Mouse (Mus musculus) mature B cell (primary cell): ENCODE measurements at regions not wholly inside any gene's neighbourhood (a gene's known extent, or its start where the extent isn't known, plus 50 kb on each side); places are given as distances from the start of the nearest gene placed in this dataset.

Experiments used
- in situ Hi-C: fragments of 300-500 bp; cut with MboI; formaldehyde crosslinking; loops from 2 replicates; pipeline ENCODE4 v1.14.3; 2019

- in situ Hi-C loops, result no loop called here
Observed at GRCm38 (mm10) chr10:91734691-91735090, 553.6 kb upstream of the Tmpo start.

- in situ Hi-C loops, result no loop called here
Observed at GRCm38 (mm10) chr10:91732007-91732589, 551.0 kb upstream of the Tmpo start.

DNA sequence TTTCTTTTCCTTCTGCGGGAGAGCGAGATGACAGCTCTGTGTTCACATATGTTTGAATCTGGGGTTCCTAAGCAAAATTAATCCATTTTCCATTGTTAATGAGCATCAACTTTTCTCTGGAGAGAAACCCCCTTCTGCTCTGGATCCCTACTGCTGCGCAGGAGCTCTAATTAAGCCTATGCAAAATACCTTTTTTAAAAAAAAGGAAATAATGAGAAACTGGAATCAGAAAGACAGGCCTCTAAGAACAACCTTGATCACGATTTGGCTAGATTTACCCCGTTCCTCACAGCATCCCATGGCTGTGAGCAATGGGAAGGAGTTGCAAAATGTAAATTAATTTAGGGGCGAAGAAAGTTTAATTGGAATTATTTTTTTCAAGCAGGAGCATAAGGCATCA, 548.9 kb upstream of the Tmpo start:
- in situ Hi-C loops, result no loop called here

DNA sequence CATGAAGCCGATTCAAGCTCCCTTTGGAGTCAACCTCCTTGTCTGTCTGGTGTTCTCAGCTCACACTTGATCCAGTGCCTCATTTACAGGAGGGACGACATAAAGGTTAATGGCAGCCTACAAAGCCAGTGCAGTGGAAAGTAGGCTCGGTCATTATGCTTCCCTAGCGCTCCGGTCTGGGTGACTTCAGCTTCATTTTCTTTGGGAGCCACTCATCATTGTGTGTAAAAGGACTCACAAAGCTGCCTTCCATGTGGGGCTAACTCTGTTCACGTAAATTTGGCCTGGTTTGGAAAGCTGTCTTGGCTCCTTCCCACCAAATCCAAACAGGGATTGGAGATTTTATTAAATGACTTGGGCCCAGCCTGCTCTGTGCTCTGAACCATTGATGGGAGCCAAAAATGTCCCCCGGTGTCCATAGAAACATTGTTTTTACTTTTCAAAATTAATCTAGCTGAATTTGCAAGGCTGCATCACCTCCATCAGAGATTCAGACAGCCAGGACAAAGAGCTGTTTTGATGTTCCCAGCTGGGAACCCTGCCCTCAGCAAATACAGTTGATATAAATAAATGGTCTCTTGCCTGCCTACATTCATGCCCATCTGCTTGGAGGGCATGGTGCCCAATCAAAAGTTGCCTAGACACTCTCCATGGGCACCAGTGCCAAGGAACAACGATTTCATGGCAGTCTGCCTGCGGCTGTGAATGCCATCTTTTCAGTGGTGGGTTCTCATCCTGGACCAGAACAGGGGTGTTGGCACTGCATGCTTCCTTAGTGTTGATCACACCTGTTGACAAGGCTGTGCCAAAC, 538.7 kb upstream of the Tmpo start:
- in situ Hi-C loops, result no loop called here

DNA sequence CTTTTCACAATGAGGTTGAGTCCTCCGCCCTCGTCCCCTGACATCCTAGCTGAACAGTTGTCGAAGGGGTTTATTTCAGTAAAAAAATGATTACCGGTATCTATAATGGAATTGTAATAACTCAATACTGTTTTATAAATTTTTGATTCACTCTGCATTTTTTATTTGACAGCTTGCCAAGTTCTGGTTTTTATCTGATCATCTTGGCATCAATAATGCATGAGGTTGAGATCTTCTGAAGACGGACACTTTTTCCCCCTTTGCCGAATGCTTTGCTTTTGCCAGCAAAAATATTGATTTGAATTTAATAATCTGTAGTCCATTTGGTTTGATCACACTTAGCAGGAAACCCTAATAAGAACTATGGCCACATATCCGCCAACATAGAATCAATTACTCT, 535.5 kb upstream of the Tmpo start:
- in situ Hi-C loops, result no loop called here

DNA sequence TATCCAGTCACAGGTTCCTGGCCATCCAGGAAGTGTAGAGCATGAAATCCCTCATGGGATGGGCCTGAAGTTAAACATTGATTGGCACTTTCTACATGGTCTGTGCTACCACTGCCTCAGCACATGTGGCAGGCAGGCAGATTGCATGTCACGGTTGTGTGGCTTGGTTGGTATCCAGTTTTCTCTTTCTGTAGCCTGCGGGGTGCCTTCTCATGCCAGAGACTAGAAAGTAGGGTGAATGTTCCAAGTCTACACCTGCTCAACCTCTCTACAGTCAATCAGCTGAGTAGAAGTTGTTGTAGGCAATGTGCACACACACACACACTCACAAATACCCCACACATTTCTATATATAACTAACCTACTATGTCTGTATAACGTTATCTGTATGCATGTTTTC, 533.5 kb upstream of the Tmpo start:
- in situ Hi-C loops, result no loop called here

GRCm38 (mm10) chr10:91713529-91713928, 532.4 kb upstream of the Tmpo start:
- in situ Hi-C loops, result no loop called here

GRCm38 (mm10) chr10:91706816-91707215, 525.7 kb upstream of the Tmpo start:
- in situ Hi-C loops, result no loop called here

- in situ Hi-C loops, result no loop called here
Observed at GRCm38 (mm10) chr10:91704751-91705150, 523.6 kb upstream of the Tmpo start.

GRCm38 (mm10) chr10:91701822-91702221, 520.7 kb upstream of the Tmpo start:
- in situ Hi-C loops, result no loop called here

- in situ Hi-C loops, result no loop called here
Observed at GRCm38 (mm10) chr10:91686082-91686618, 505.0 kb upstream of the Tmpo start.

DNA sequence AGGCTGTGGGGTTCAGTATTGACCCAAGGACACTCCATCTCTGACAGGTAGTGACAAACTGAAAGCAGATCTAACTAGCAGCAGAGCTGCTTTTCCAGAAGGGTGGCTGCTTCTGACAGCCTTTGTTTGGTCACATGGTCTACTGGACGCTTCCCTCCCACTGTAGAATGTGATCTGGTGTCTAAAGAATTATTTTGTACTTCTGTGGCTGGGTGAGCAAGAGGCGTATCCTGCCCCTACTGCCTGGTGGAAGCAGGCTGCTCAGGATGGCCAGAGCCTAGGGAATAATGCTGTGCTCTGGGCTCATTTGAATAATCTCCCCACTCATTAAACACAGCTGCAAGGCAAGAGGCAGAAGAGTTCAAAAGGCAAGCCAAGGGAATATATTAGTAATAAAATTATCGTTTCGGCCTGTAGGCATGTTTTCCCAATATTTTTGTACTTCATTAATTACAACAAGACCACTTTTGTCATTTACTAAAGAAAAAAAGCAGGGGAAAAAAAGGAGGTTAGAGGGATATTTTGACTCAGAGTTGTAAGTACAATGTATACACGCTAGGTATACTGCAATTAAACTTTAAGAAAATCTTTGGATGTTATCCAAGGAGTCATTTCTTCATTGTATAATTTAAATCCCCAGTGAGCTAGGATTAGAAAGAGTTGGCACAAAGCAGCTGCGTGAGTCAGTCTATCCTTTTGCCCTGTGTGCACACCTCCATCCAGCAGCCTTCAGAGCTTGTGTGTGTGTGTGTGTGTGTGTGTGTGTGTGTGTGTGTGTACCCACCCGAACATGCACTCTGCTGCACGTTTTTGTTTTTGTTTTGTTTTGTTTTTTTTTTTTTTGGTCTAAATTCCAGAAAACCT, 504.3 kb upstream of the Tmpo start:
- in situ Hi-C loops, result no loop called here

DNA sequence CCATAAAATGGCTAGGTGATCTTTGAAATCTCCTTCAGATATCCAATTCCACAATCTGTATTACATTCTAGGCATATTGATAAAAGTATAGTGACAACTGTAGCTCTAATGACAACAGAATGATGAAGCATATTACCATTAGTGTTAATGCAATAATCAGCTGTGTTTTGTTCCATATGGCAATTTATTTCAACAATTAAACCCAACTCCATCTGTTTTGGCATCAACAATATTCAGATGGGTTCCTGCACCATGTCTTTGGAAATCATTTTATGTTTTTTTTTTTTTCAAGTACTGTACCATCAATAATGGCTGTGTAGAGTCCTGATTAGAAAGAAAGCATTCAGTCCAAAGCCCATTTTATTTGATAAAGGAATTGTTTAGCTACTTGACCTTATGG, 498.5 kb upstream of the Tmpo start:
- in situ Hi-C loops, result no loop called here

GRCm38 (mm10) chr10:91637911-91638310, 456.8 kb upstream of the Tmpo start:
- in situ Hi-C loops, result no loop called here

- in situ Hi-C loops, result no loop called here
Observed at GRCm38 (mm10) chr10:91628672-91629071, 447.6 kb upstream of the Tmpo start.

- in situ Hi-C loops, result no loop called here
Observed at GRCm38 (mm10) chr10:91622281-91622680, 441.2 kb upstream of the Tmpo start.

- in situ Hi-C loops, result no loop called here
Observed at GRCm38 (mm10) chr10:91613794-91614479, 432.8 kb upstream of the Tmpo start.

DNA sequence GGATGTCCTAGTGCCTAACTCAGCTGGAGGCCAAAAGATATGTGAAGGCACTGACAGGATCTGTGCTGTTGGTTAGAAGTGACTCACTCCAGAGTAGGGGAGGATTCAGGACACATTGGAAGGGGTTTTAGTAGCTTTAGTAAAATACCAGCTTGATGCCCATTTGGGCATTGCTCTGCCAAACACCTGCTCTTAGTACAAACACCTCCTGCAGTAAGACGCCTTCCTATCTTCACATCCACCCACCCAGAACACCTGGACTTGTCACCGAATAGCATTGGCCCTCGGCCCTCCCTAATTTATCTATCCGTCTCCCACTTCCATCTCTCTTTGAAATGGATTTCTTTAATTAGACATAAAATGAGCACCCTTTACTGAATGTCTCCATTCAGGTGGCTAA, 430.9 kb upstream of the Tmpo start:
- in situ Hi-C loops, result no loop called here

- in situ Hi-C loops, result no loop called here
Observed at GRCm38 (mm10) chr10:91594891-91595290, 413.8 kb upstream of the Tmpo start.

GRCm38 (mm10) chr10:91593378-91593777, 412.3 kb upstream of the Tmpo start:
- in situ Hi-C loops, result no loop called here

DNA sequence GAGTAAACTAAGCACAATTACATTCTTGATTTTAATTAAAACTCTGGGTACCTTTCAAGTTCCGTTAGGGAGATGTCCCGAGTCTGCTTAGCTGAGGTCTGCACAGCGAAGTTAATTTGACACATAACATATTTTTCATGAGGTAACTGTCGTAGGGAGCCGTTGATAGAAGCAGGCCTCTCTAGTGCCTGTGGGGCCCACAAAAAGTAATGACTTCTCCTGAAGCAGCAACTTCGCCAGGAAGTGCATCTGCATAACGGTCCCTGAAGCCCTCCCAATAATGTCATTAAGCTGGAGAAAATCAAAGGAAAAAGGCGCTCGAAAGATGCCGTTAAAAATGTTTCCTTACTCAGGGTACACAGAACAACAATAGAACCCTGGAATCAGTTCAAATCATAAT, 410.7 kb upstream of the Tmpo start:
- in situ Hi-C loops, result no loop called here

DNA sequence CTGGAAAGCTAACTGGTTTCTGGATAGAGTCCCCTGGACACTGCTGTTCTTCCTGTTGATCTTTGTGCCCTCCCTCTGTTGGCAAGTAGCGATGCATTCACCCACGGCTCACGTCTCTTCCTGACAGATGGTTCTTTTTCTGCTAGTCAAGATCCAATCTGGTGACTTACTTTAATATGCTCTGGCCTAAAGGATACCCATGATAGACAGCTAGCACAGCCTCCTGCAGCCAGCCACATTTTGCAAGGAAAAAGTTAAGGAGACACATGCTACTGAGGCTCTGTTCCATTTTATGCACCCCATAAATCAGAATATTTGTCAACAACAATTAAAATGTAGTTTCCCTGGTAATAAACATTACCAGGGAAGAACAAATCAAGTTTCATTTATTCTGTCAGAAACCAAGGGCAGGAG, 410.3 kb upstream of the Tmpo start:
- in situ Hi-C loops, result no loop called here
